Mouse (Mus musculus): ENCODE measurements at regions not wholly inside any gene's neighbourhood (a gene's known extent, or its start where the extent isn't known, plus 50 kb on each side); places are given as distances from the start of the nearest gene placed in this dataset.

GRCm38 (mm10) chr15:97163971-97164370 lies 82.9 kb upstream of the Pced1b start:
- Histone ChIP-seq H3K9ac (no peak overlapping the region), H3K27ac (peak overlapping the region; percentile 45; the same call in 1 of the 2 replicates), H3K27me3 (replicated peaks) (no peaks in the 10 kb centered on the region), H3K4me3 (no peak overlapping the region), H3K4me2 (no peak overlapping the region), H3K9me3 (replicated peaks) (no peaks in the 10 kb centered on the region), H3K36me3 (no peaks in the 10 kb centered on the region), H3K4me1 (no peaks in the 10 kb centered on the region)
- peak; percentile 46; the same call in 1 of the 2 replicates for ATAC-seq
- 65% methylated on average over 6 of the region's 6 CpGs for WGBS (ENCODE audit: insufficient replicate concordance)

- no peaks in the 10 kb centered on the region for H3K27me3 ChIP-seq (replicated peaks)
- H3K4me3 ChIP-seq, result no peak overlapping the region
- H3K9me3 ChIP-seq (replicated peaks), result no peaks in the 10 kb centered on the region
- H3K27ac ChIP-seq, result no peak overlapping the region
- H3K4me2 ChIP-seq, result no peak overlapping the region
- H3K9ac ChIP-seq, result no peak overlapping the region
- H3K36me3 ChIP-seq, result no peaks in the 10 kb centered on the region
- WGBS (ENCODE audit: insufficient replicate concordance), result 57% methylated on average over 8 of the region's 8 CpGs
- no peaks in the 10 kb centered on the region for H3K4me1 ChIP-seq
- ATAC-seq, result no peak
These were observed 83.8 kb upstream of the Pced1b start for GRCm38 (mm10) chr15:97163090-97163489.

GRCm38 (mm10) chr15:97162305-97162704 lies 84.6 kb upstream of the Pced1b start:
- Histone ChIP-seq H3K27ac (no peak overlapping the region), H3K4me2 (no peak overlapping the region), H3K36me3 (no peaks in the 10 kb centered on the region), H3K27me3 (replicated peaks) (no peaks in the 10 kb centered on the region), H3K4me3 (no peak overlapping the region), H3K9ac (no peak overlapping the region), H3K4me1 (no peaks in the 10 kb centered on the region), H3K9me3 (replicated peaks) (no peaks in the 10 kb centered on the region)
- 72% methylated on average over 8 of the region's 8 CpGs for WGBS (ENCODE audit: insufficient replicate concordance)
- no peak for ATAC-seq

GRCm38 (mm10) chr15:97161530-97161929 lies 85.4 kb upstream of the Pced1b start:
- H3K27me3 ChIP-seq (replicated peaks), result no peaks in the 10 kb centered on the region
- no peak overlapping the region for H3K4me3 ChIP-seq
- no peak overlapping the region for H3K4me2 ChIP-seq
- 77% methylated on average over 5 of the region's 5 CpGs for WGBS (ENCODE audit: insufficient replicate concordance)
- no peak overlapping the region for H3K9ac ChIP-seq
- H3K27ac ChIP-seq, result no peak overlapping the region
- no peak for ATAC-seq
- no peaks in the 10 kb centered on the region for H3K36me3 ChIP-seq
- H3K9me3 ChIP-seq (replicated peaks), result no peaks in the 10 kb centered on the region
- no peaks in the 10 kb centered on the region for H3K4me1 ChIP-seq

GRCm38 (mm10) chr15:97152354-97152753 lies 94.6 kb upstream of the Pced1b start:
- Histone ChIP-seq H3K27ac (no peak overlapping the region), H3K36me3 (no peaks in the 10 kb centered on the region), H3K4me1 (no peaks in the 10 kb centered on the region), H3K9ac (no peak overlapping the region), H3K4me2 (no peak overlapping the region), H3K4me3 (no peak overlapping the region), H3K27me3 (replicated peaks) (no peaks in the 10 kb centered on the region), H3K9me3 (replicated peaks) (no peaks in the 10 kb centered on the region)
- no peak for ATAC-seq
- WGBS (ENCODE audit: insufficient replicate concordance), result 62% methylated on average over 8 of the region's 8 CpGs

GRCm38 (mm10) chr15:97151793-97152192 lies 95.1 kb upstream of the Pced1b start:
- H3K36me3 ChIP-seq, result no peaks in the 10 kb centered on the region
- H3K4me3 ChIP-seq, result no peak overlapping the region
- no peak for ATAC-seq
- H3K9me3 ChIP-seq (replicated peaks), result no peaks in the 10 kb centered on the region
- H3K9ac ChIP-seq, result no peak overlapping the region
- H3K27ac ChIP-seq, result no peak overlapping the region
- H3K4me1 ChIP-seq, result no peaks in the 10 kb centered on the region
- no peaks in the 10 kb centered on the region for H3K27me3 ChIP-seq (replicated peaks)
- no peak overlapping the region for H3K4me2 ChIP-seq
- 77% methylated on average over 12 of the region's 12 CpGs for WGBS (ENCODE audit: insufficient replicate concordance)

GRCm38 (mm10) chr15:97150983-97151735 lies 95.4 kb upstream of the Slc38a4 start:
- Histone ChIP-seq H3K4me3 (no peak overlapping the region), H3K9me3 (replicated peaks) (no peaks in the 10 kb centered on the region), H3K4me1 (no peaks in the 10 kb centered on the region), H3K36me3 (no peaks in the 10 kb centered on the region), H3K4me2 (no peak overlapping the region), H3K27me3 (replicated peaks) (no peaks in the 10 kb centered on the region), H3K9ac (no peak overlapping the region), H3K27ac (no peak overlapping the region)
- no peak for ATAC-seq
- 74% methylated on average over 10 of the region's 10 CpGs for WGBS (ENCODE audit: insufficient replicate concordance)

GRCm38 (mm10) chr15:97141958-97142357 lies 86.2 kb upstream of the Slc38a4 start:
- Histone ChIP-seq H3K36me3 (no peaks in the 10 kb centered on the region), H3K27me3 (replicated peaks) (no peaks in the 10 kb centered on the region), H3K27ac (no peak overlapping the region), H3K4me3 (no peak overlapping the region), H3K4me1 (no peaks in the 10 kb centered on the region), H3K9ac (no peak overlapping the region), H3K4me2 (no peak overlapping the region), H3K9me3 (replicated peaks) (peaks cover 5% of the 10 kb centered on the region; the same call in 1 of the 2 replicates)
- 57% methylated on average over 2 of the region's 2 CpGs for WGBS (ENCODE audit: insufficient replicate concordance)
- ATAC-seq, result no peak

- ATAC-seq, result no peak
These were observed 82.5 kb upstream of the Slc38a4 start for GRCm38 (mm10) chr15:97138265-97138664.

GRCm38 (mm10) chr15:97135291-97135690 lies 79.5 kb upstream of the Slc38a4 start:
- Histone ChIP-seq H3K4me2 (no peak overlapping the region), H3K4me3 (no peak overlapping the region), H3K27ac (no peak overlapping the region), H3K9me3 (replicated peaks) (peaks cover 5% of the 10 kb centered on the region; the same call in 1 of the 2 replicates), H3K27me3 (replicated peaks) (no peaks in the 10 kb centered on the region), H3K4me1 (no peaks in the 10 kb centered on the region), H3K36me3 (no peaks in the 10 kb centered on the region), H3K9ac (no peak overlapping the region)
- WGBS (ENCODE audit: insufficient replicate concordance), result 9% methylated on average over 11 of the region's 11 CpGs
- ATAC-seq, result no peak

More at GRCm38 (mm10) chr15:97138265-97138664, 82.5 kb upstream of the Slc38a4 start:
- Histone ChIP-seq H3K4me2 (no peak overlapping the region), H3K9ac (no peak overlapping the region), H3K9me3 (replicated peaks) (peaks cover 5% of the 10 kb centered on the region; the same call in 1 of the 2 replicates), H3K27me3 (replicated peaks) (no peaks in the 10 kb centered on the region), H3K36me3 (no peaks in the 10 kb centered on the region), H3K4me1 (no peaks in the 10 kb centered on the region), H3K4me3 (no peak overlapping the region), H3K27ac (no peak overlapping the region)
- 62% methylated on average over 3 of the region's 3 CpGs for WGBS (ENCODE audit: insufficient replicate concordance)

- Histone ChIP-seq H3K36me3 (no peaks in the 10 kb centered on the region), H3K4me1 (no peaks in the 10 kb centered on the region), H3K27me3 (replicated peaks) (no peaks in the 10 kb centered on the region), H3K9ac (no peak overlapping the region), H3K9me3 (replicated peaks) (no peaks in the 10 kb centered on the region), H3K4me3 (no peak overlapping the region), H3K4me2 (no peak overlapping the region), H3K27ac (no peak overlapping the region)
- ATAC-seq, result no peak
- WGBS (ENCODE audit: insufficient replicate concordance), result 77% methylated on average over 8 of the region's 8 CpGs
These were observed 72.0 kb upstream of the Slc38a4 start for GRCm38 (mm10) chr15:97127771-97128170.

GRCm38 (mm10) chr15:97125836-97126822 lies 70.4 kb upstream of the Slc38a4 start:
- WGBS (ENCODE audit: insufficient replicate concordance), result 68% methylated on average over 15 of the region's 15 CpGs
- H3K9me3 ChIP-seq (replicated peaks), result no peaks in the 10 kb centered on the region
- no peaks in the 10 kb centered on the region for H3K4me1 ChIP-seq
- no peaks in the 10 kb centered on the region for H3K36me3 ChIP-seq
- no peak for ATAC-seq
- no peak overlapping the region for H3K4me3 ChIP-seq
- no peak overlapping the region for H3K9ac ChIP-seq
- no peak overlapping the region for H3K27ac ChIP-seq
- no peaks in the 10 kb centered on the region for H3K27me3 ChIP-seq (replicated peaks)
- no peak overlapping the region for H3K4me2 ChIP-seq
